Mouse (Mus musculus): Measurements from ENCODE around the gene Pcdh7. TPM values are rescaled to one million over a fixed set of nuclear protein-coding genes. Genes with fewer than 3 reads are reported as not detected.
A peak's percentile ranks its signal among the peaks of the same experiment; 100 is the strongest.

Gene Pcdh7
- polyA plus RNA-seq, 2 experiments from 2014 or later, result 0.06 TPM; not detected in 1

GRCm38 (mm10) chr5:57803108-57803507, 85.3 kb downstream of the Pcdh7 start:
- ATAC-seq, result no peak

- ATAC-seq, result no peak
Observed at GRCm38 (mm10) chr5:57803890-57804289, 86.1 kb downstream of the Pcdh7 start.

- no peak for ATAC-seq
Observed at GRCm38 (mm10) chr5:57807350-57807749, 89.6 kb downstream of the Pcdh7 start.

GRCm38 (mm10) chr5:57810641-57811040, 92.9 kb downstream of the Pcdh7 start:
- ATAC-seq, result no peak

GRCm38 (mm10) chr5:57815964-57816589, 98.3 kb downstream of the Pcdh7 start:
- ATAC-seq, result no peak

- no peak for ATAC-seq
Observed at GRCm38 (mm10) chr5:57819788-57820187, 102.0 kb downstream of the Pcdh7 start.

- ATAC-seq, result no peak
Observed at GRCm38 (mm10) chr5:57821099-57821498, 103.3 kb downstream of the Pcdh7 start.

- ATAC-seq, result no peak
Observed at GRCm38 (mm10) chr5:57828437-57828836, 110.7 kb downstream of the Pcdh7 start.

- no peak for ATAC-seq
Observed at GRCm38 (mm10) chr5:57837150-57837549, 119.4 kb downstream of the Pcdh7 start.

- no peak for ATAC-seq
Observed at GRCm38 (mm10) chr5:57841357-57842119, 123.8 kb downstream of the Pcdh7 start.

GRCm38 (mm10) chr5:57847500-57847899, 129.7 kb downstream of the Pcdh7 start:
- no peak for ATAC-seq

GRCm38 (mm10) chr5:57850111-57850510, 132.3 kb downstream of the Pcdh7 start:
- ATAC-seq, result no peak

GRCm38 (mm10) chr5:57857316-57857715, 139.5 kb downstream of the Pcdh7 start:
- ATAC-seq, result no peak

GRCm38 (mm10) chr5:57864254-57864653, 146.5 kb downstream of the Pcdh7 start:
- ATAC-seq, result no peak

GRCm38 (mm10) chr5:57865256-57865655, 147.5 kb downstream of the Pcdh7 start:
- no peak for ATAC-seq

GRCm38 (mm10) chr5:57866097-57866496, 148.3 kb downstream of the Pcdh7 start:
- ATAC-seq, result no peak

GRCm38 (mm10) chr5:57867906-57868305, 150.1 kb downstream of the Pcdh7 start:
- no peak for ATAC-seq

GRCm38 (mm10) chr5:57868702-57869101, 150.9 kb downstream of the Pcdh7 start:
- ATAC-seq, result peak; percentile 20

GRCm38 (mm10) chr5:57870727-57871126, 153.0 kb downstream of the Pcdh7 start:
- ATAC-seq, result no peak

- no peak for ATAC-seq
Observed at GRCm38 (mm10) chr5:57884982-57885381, 167.2 kb downstream of the Pcdh7 start.

- no peak for ATAC-seq
Observed at GRCm38 (mm10) chr5:57899018-57899614, 181.3 kb downstream of the Pcdh7 start.

- ATAC-seq, result no peak
Observed at GRCm38 (mm10) chr5:57907218-57907617, 189.5 kb downstream of the Pcdh7 start.

- ATAC-seq, result no peak
Observed at GRCm38 (mm10) chr5:57921140-57921539, 203.4 kb downstream of the Pcdh7 start.

- no peak for ATAC-seq
Observed at GRCm38 (mm10) chr5:57931331-57931730, 213.6 kb downstream of the Pcdh7 start.
